Mouse (Mus musculus) liver, postnatal 0 days (tissue): ENCODE data around the gene Cdpf1.

Experiments
- CTCF ChIP-seq: sonication (generic); IDR thresholded peaks from 2 replicates; pipeline ENCODE4 v1.5.1; 2016; ENCODE audit warnings: antibody characterized with exemption, low read depth
- EP300 ChIP-seq: IDR thresholded peaks from 2 replicates; pipeline ENCODE4 v1.6.1; 2016; ENCODE audit warnings: antibody characterized with exemption, low read depth, mild to moderate bottlenecking

GRCm38 (mm10) chr15:85810806-85811521 lies 533 bp downstream of the Cdpf1 start:
- peak; percentile 54 for TF ChIP-seq CTCF
- no peak for TF ChIP-seq EP300
